Mouse (Mus musculus) stomach, embryonic 15.5 days (tissue): ENCODE results near the gene Gpnmb. TPM values are rescaled to one million over a fixed set of nuclear protein-coding genes. Genes with fewer than 3 reads are reported as not detected.
A peak's percentile ranks its signal among the peaks of the same experiment; 100 is the strongest.

Experiments used
- ATAC-seq: fragments of 200-750 bp; cut with Nextera tagmentation; 2 replicates; pipeline ENCODE4 v1.8.0; 2017; ENCODE audit warnings: low read depth, moderate number of reproducible peaks, moderate TSS enrichment; ENCODE audit not compliant: insufficient read depth, low FRiP score
- H3K27ac ChIP-seq: fragments of 300-500 bp; sonication (generic); 2 replicates; pipeline ENCODE4 v1.5.1; 2015; ENCODE audit warnings: mild to moderate bottlenecking, inconsistent platforms
- H3K27me3 ChIP-seq: fragments of 300-500 bp; sonication (generic); replicated peaks from 2 replicates; pipeline ENCODE4 v1.6.1; 2015; ENCODE audit warnings: inconsistent platforms
- H3K36me3 ChIP-seq: fragments of 300-500 bp; sonication (generic); 2 replicates; pipeline ENCODE4 v1.6.1; 2015; ENCODE audit warnings: inconsistent platforms
- H3K4me1 ChIP-seq: fragments of 300-500 bp; sonication (generic); 2 replicates; pipeline ENCODE4 v1.6.1; 2015; ENCODE audit warnings: inconsistent platforms
- H3K4me2 ChIP-seq: fragments of 300-500 bp; sonication (generic); 2 replicates; pipeline ENCODE4 v1.6.1; 2015; ENCODE audit warnings: mild to moderate bottlenecking, inconsistent platforms
- H3K4me3 ChIP-seq: fragments of 300-500 bp; sonication (generic); replicated peaks from 2 replicates; pipeline ENCODE4 v1.5.1; 2015; ENCODE audit warnings: inconsistent platforms
- H3K9ac ChIP-seq: fragments of 300-500 bp; sonication (generic); 2 replicates; pipeline ENCODE4 v1.6.1; 2015; ENCODE audit warnings: inconsistent platforms
- H3K9me3 ChIP-seq: fragments of 300-500 bp; sonication (generic); 2 replicates; pipeline ENCODE4 v1.6.1; 2016; ENCODE audit warnings: inconsistent platforms
- WGBS: fragments of 180-500 bp; shearing (Covaris S2); methylation state at CpG from one replicate; pipeline ENCODE4 v1.1.7; 2015; 5-methylcytosine and 5-hydroxymethylcytosine counted together
- polyA plus RNA-seq: library from polyadenylated mRNA; unstranded; fragments of >200 nt; fragmentation: Nextera tagmentation; extraction: Ambion mirVana; gene quantifications from 2 replicates; pipeline ENCODE4 v1.2.1, GENCODE M21; 2015

The Gpnmb gene
- polyA plus RNA-seq, 1 experiment from 2014 or later, result 0.26 TPM

DNA sequence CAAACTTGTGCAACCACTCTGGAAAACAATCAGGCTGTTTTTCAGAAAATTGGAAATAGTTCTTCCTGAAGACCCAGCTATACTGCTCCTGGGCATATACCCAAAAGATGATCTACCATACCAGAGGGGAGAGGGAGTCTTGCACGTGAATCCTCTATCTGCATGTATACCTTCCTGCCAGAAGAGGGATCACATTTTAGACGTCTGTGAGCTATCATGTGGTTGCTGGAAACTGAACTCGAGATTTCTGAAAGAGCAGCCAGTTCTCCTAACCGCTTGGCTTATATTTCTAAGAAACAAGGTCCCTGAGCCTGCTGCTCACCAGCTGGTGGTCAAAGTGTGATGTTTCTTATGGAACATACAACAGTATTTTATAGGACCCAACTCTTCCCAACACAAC lies 32.0 kb downstream of the Gpnmb start:
- ATAC-seq, result no peak
- 29% methylated on average over 4 of the region's 4 CpGs for WGBS

DNA sequence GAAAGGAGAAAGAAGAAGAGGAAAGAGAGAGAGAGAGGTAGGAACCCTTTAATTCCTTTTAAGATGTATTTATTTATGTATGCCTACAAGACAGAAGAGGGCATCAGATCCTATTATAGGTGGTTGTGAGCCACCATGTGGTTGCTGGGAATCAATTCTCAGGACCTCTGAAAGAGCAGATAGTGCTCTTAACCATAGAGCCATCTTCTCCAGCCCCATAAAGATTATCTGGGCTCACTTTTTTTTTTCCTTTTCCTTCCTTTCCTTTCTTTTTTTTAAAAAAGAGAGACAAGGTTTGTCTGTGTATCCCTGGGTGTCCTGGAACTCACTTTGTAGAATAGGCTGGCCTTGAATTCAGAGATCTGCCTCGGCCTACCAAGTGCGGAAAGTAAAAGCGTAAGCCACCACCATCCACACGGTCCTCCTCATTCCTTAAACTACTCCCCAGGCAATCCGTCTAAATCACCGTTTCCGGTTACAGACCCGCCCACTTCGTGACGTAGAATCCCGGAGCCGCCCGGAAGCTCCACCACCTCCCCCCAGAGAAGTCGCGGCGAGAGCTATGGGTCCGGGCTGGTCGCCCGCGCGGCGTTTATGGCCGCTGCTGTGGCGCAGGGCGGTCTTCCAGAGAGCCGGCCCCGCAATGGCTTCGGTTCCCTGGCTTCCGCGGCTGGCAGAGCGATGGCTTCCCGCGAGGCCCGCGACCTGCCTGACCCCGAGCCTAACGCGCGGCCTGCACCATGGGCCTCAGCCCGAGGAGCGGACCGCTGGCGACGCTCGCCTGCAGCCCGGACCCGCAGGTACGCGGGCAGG lies 37.2 kb downstream of the Gpnmb start, which contains the start of gene Malsu1:
Gene Malsu1, plus strand, starts transcription at position 492 of the 813 bp plus-strand sequence.
- Histone ChIP-seq H3K4me3 (peak within 1 kb of the TSS; percentile 99), H3K27ac (peak within 1 kb of the TSS; percentile 72), H3K27me3 (no peaks in the 10 kb centered on the region), H3K4me1 (peaks cover 6% of the 10 kb centered on the region; the same call in 1 of the 2 replicates), H3K4me2 (peak within 1 kb of the TSS; percentile 63), H3K9me3 (no peaks in the 10 kb centered on the region), H3K9ac (peak within 1 kb of the TSS; percentile 99), H3K36me3 (no peaks in the 10 kb centered on the region)
- WGBS, result under 1% methylated on average over 49 of the region's 49 CpGs
- ATAC-seq, result peak; percentile 95

More for the DNA sequence above, 32.0 kb downstream of the Gpnmb start:
- Histone ChIP-seq H3K9ac (no peak overlapping the region), H3K4me2 (no peak overlapping the region), H3K4me3 (no peak overlapping the region), H3K36me3 (no peaks in the 10 kb centered on the region), H3K27me3 (no peaks in the 10 kb centered on the region), H3K4me1 (no peaks in the 10 kb centered on the region), H3K9me3 (no peaks in the 10 kb centered on the region), H3K27ac (no peak overlapping the region)

DNA sequence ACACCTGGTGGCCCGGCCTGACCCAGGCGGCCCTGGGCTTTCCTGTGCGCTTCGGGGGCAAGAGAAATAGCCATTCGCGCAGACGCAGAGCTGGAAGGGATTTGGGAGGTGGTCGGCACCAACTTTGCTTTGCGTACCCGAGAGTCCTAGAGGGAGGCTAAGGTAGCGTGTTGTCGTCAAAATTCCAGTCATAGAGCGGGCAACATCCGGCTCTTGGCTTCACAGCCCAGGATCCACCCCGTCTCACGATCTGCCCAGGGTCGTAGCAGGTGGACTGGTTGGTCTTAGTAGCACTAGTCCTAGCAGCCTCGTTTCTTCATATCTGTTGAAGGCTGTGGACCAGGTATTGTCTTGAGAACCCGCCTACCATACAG lies 37.8 kb downstream of the Gpnmb start:
- H3K36me3 ChIP-seq, result no peaks in the 10 kb centered on the region

DNA sequence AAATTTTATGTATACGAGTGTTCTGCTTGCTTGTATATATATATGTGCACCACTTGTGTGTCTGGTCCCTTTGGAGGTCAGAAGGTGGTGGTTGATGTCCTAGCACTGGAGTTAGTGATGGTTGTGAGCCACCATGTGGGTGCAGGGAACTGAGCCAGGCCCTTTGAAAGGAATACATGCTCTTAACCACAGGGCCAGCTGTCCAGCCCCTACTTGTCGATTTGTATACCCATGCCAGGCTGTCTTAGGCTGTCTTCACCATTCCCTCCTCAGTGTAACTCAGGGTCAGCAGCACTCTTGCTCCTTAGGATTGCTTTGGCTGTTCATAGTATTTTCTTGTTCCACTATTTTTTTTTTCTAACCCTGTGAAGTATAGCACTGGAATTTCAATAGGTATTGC lies 41.5 kb downstream of the Gpnmb start:
- Histone ChIP-seq H3K4me3 (no peak overlapping the region), H3K36me3 (no peaks in the 10 kb centered on the region), H3K9me3 (no peaks in the 10 kb centered on the region), H3K4me2 (no peak overlapping the region), H3K27ac (no peak overlapping the region), H3K27me3 (no peaks in the 10 kb centered on the region), H3K4me1 (peaks cover 6% of the 10 kb centered on the region; the same call in 1 of the 2 replicates), H3K9ac (no peak overlapping the region)
- no peak for ATAC-seq
- WGBS, result 87% methylated on average over 2 of the region's 2 CpGs

More for the DNA sequence above, 37.8 kb downstream of the Gpnmb start:
- Histone ChIP-seq H3K4me1 (peaks cover 6% of the 10 kb centered on the region; the same call in 1 of the 2 replicates), H3K27me3 (no peaks in the 10 kb centered on the region), H3K4me2 (peak overlapping the region; percentile 63), H3K4me3 (peak overlapping the region; percentile 99), H3K9ac (peak overlapping the region; percentile 99), H3K9me3 (no peaks in the 10 kb centered on the region), H3K27ac (peak overlapping the region; percentile 72)
- WGBS, result under 1% methylated on average over 19 of the region's 19 CpGs
- peak; percentile 45; the same call in 1 of the 2 replicates for ATAC-seq

DNA sequence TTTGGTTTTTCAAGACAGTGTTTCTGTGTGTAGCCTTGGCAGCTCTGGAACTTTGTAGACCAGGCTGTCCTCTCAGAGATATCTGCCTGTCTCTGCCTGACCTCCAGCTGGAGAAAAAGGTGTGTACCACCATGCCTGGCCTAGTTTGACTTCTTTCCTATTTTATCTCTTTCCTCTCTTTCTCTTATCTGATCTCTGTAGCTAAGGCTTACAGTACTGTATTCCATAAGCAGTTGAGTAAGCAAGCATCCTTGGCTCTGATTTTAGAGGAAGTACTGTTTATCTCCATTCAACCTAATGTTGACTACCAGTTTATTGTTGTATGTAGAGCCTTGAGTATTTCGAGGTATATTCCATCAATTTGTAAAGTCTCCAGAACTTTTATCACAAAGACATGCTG lies 43.0 kb downstream of the Gpnmb start:
- no peak for ATAC-seq
- Histone ChIP-seq H3K36me3 (peaks cover 12% of the 10 kb centered on the region; the same call in 1 of the 2 replicates), H3K9me3 (no peaks in the 10 kb centered on the region), H3K4me2 (no peak overlapping the region), H3K4me3 (no peak overlapping the region), H3K27ac (no peak overlapping the region), H3K27me3 (no peaks in the 10 kb centered on the region), H3K9ac (no peak overlapping the region), H3K4me1 (peaks cover 6% of the 10 kb centered on the region; the same call in 1 of the 2 replicates)
- 91% methylated on average over 1 of the region's 1 CpGs for whole genome bisulfite sequencing

DNA sequence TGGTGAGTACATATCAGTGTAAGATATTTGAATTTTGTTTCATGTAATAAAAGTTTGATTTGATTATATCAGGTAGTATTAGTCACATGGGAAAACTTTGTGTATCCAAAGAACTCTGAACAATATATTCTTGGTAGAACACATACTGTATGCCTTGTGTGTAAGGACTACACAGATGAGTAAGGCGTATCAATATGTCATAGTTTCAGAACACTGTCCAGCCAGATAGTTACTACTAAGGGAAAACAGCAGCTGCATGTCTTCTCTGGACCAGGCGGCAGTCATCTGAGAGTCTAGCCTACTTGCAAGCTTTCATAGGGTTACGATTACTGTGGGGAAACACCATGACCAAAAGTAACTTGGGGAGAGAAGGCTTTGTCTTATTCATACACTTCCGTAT lies 46.7 kb downstream of the Gpnmb start:
- H3K4me2 ChIP-seq, result no peak overlapping the region
- H3K4me1 ChIP-seq, result no peaks in the 10 kb centered on the region
- H3K9ac ChIP-seq, result no peak overlapping the region
- H3K4me3 ChIP-seq, result no peak overlapping the region
- H3K36me3 ChIP-seq, result peaks cover 38% of the 10 kb centered on the region
- ATAC-seq, result no peak
- no peak overlapping the region for H3K27ac ChIP-seq
- H3K27me3 ChIP-seq, result no peaks in the 10 kb centered on the region
- H3K9me3 ChIP-seq, result no peaks in the 10 kb centered on the region
- 96% methylated on average over 4 of the region's 4 CpGs for WGBS

DNA sequence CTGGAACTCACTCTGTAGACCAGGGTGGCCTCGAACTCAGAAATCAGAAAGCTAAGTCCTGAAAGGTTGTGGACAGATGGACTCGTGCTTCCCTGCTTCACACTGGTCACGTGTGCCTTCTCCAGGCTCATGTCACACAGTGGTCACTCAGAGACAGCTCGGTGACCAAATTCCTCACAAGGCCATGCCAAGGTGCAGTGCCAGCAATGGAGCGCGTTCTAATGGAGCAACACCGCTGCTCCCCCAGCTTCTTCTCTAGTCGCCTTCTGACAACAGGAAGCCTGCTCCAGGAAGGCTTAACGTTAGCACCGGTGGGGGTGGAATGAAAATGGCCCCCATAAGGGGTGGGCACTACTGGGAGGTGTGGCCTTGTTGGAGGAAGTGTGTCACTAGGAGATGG lies 58.6 kb downstream of the Gpnmb start:
- ATAC-seq, result no peak
- no peak overlapping the region for H3K4me2 ChIP-seq
- no peaks in the 10 kb centered on the region for H3K9me3 ChIP-seq
- WGBS, result 84% methylated on average over 10 of the region's 10 CpGs
- H3K36me3 ChIP-seq, result peaks cover 37% of the 10 kb centered on the region
- H3K9ac ChIP-seq, result no peak overlapping the region
- H3K4me3 ChIP-seq, result no peak overlapping the region
- H3K27ac ChIP-seq, result no peak overlapping the region
- peaks cover 16% of the 10 kb centered on the region for H3K4me1 ChIP-seq
- no peaks in the 10 kb centered on the region for H3K27me3 ChIP-seq

DNA sequence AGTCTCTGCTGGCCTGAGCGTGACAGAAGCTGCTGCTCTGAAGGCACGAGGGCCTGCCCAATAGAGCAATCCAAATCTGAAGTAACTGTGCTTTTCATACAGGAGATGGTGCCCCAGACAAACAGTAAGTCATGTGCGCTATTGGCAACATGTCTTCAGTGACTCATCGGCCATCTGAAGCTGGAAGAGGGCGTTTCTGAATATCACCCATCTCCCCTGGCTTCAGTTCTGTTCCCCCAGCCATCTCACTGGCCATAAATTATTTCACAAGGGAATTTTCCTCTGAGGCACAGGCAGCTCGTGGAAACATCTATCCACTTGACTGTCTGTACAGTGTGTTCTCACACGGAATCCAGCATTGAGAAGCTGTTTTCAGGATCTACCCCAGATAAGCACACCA lies 60.1 kb downstream of the Gpnmb start:
- Histone ChIP-seq H3K27ac (peak overlapping the region; percentile 71), H3K36me3 (peaks cover 27% of the 10 kb centered on the region), H3K27me3 (no peaks in the 10 kb centered on the region), H3K9ac (no peak overlapping the region), H3K4me1 (peaks cover 16% of the 10 kb centered on the region), H3K4me3 (no peak overlapping the region), H3K9me3 (no peaks in the 10 kb centered on the region), H3K4me2 (no peak overlapping the region)
- WGBS, result 67% methylated on average over 7 of the region's 7 CpGs
- no peak for ATAC-seq

DNA sequence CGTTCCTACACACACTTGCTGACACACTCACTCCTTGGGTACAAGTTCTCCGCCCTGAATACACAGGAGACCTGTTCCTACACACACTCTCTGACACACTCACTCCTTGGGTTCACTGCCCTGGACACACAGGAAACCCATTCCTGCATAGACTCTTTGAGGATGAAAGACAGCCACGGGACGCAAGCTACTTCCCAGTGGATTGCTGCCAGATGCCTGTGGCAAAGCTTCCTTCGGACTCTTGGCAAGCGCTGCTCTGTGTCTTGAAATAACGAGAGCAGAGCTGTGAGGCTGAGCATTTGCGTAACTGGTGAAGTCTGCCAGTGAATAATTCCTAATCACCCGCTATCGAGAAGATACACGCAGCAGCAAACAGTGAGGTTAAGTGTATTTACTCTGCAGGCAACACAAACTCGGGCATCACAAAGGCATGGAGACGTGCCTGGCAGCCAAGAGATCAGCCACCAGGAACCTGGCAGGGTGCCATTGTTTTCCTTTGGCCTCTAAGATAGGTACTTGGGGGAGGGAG lies 60.7 kb downstream of the Gpnmb start:
- peak; percentile 86 for ATAC-seq
- H3K27me3 ChIP-seq, result no peaks in the 10 kb centered on the region
- H3K9me3 ChIP-seq, result no peaks in the 10 kb centered on the region
- peak overlapping the region; percentile 71 for H3K27ac ChIP-seq
- peak overlapping the region; percentile 17; the same call in 1 of the 2 replicates for H3K4me2 ChIP-seq
- H3K4me3 ChIP-seq, result no peak overlapping the region
- no peak overlapping the region for H3K9ac ChIP-seq
- H3K36me3 ChIP-seq, result peaks cover 22% of the 10 kb centered on the region
- H3K4me1 ChIP-seq, result peaks cover 16% of the 10 kb centered on the region
- WGBS, result 27% methylated on average over 13 of the region's 13 CpGs

DNA sequence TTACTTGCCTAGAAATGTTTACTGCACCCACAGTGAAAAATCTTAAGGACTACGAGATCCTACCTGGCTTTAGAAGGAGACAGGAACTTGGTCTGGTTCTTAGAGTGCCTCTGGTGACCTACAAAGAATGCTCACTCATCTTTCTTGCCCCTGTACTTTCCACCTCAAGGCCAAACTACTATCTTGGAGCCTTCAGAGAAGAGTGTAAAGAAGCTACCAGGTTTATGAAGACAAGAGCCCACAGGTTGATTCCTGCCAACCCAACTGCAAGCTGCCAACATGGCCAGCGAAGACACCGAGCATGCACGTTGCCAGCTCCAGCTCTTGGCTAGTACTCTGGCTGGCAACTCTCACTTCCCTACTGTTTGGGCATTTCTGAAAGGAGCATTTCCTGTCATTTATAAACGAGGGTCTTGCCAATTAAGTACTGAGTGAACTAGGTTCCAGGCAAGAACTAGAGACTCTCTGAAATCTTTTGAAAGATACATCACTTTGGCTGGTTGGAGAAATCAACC lies 61.3 kb downstream of the Gpnmb start:
- Histone ChIP-seq H3K9me3 (no peaks in the 10 kb centered on the region), H3K9ac (no peak overlapping the region), H3K27me3 (no peaks in the 10 kb centered on the region), H3K36me3 (peaks cover 25% of the 10 kb centered on the region), H3K4me3 (no peak overlapping the region), H3K4me1 (peaks cover 16% of the 10 kb centered on the region), H3K4me2 (peak overlapping the region; percentile 17; the same call in 1 of the 2 replicates), H3K27ac (peak overlapping the region; percentile 71; the same call in 1 of the 2 replicates)
- WGBS, result 83% methylated on average over 5 of the region's 5 CpGs
- ATAC-seq, result no peak

DNA sequence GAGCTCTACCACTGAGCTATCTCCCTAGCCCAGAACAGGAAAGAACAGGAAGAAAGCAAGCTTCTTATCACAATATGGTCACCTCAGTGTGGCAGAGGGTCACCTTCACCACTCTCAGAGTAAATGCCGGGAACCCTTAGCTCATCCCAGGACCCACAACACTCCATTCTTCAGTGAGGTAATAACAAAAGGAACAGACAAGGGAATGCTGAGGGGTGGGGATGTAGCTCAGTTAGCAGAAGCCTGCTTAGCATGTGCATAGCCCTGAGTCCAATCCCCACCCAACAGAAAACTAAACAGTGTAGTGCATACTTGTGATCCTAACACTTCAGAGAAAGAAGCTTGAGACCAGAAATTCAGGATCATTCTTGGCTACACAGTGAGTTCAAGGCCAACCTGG lies 62.7 kb downstream of the Gpnmb start:
- Histone ChIP-seq H3K9me3 (no peaks in the 10 kb centered on the region), H3K27ac (no peak overlapping the region), H3K27me3 (no peaks in the 10 kb centered on the region), H3K4me1 (peaks cover 16% of the 10 kb centered on the region), H3K9ac (no peak overlapping the region), H3K4me3 (no peak overlapping the region), H3K36me3 (peaks cover 17% of the 10 kb centered on the region), H3K4me2 (no peak overlapping the region)
- 75% methylated on average over 1 of the region's 1 CpGs for WGBS
- ATAC-seq, result no peak
